Mouse (Mus musculus): ENCODE results near the gene Zbtb46. TPM values are rescaled to one million over a fixed set of nuclear protein-coding genes. Genes with fewer than 3 reads are reported as not detected.

Zbtb46 gene
- polyA plus RNA-seq, 1 experiment from 2014 or later, result 9.5 TPM

Other genes starting within 250 kb of the Zbtb46 start
- gene Srms, start 246.2 kb downstream of the Zbtb46 start, polyA plus RNA-seq (2015; fragmentation: Nextera tagmentation; extraction: Ambion mirVana), result 0.06 TPM in 1 of 2 replicates, not detected in the other
- not detected in 2 replicates for gene Fndc11, start 239.4 kb downstream of the Zbtb46 start, polyA plus RNA-seq (2015; fragmentation: Nextera tagmentation; extraction: Ambion mirVana)
- 0.29 and 0.37 TPM in 2 replicates for gene Helz2, start 217.4 kb downstream of the Zbtb46 start, polyA plus RNA-seq (2015; fragmentation: Nextera tagmentation; extraction: Ambion mirVana)
- 20.2 and 20.3 TPM in 2 replicates for gene Gmeb2, start 171.4 kb downstream of the Zbtb46 start, polyA plus RNA-seq (2015; fragmentation: Nextera tagmentation; extraction: Ambion mirVana)
- 960 and 986 TPM in 2 replicates for gene Stmn3, start 144.9 kb downstream of the Zbtb46 start, polyA plus RNA-seq (2015; fragmentation: Nextera tagmentation; extraction: Ambion mirVana)
- 37.5 and 44.1 TPM in 2 replicates for gene Rtel1, start 139.7 kb downstream of the Zbtb46 start, polyA plus RNA-seq (2015; fragmentation: Nextera tagmentation; extraction: Ambion mirVana)
- 82.1 TPM in 2 replicates for gene Zgpat, start 94.5 kb downstream of the Zbtb46 start, polyA plus RNA-seq (2015; fragmentation: Nextera tagmentation; extraction: Ambion mirVana)
- 98.3 and 98.4 TPM in 2 replicates for gene Arfrp1, start 94.0 kb downstream of the Zbtb46 start, polyA plus RNA-seq (2015; fragmentation: Nextera tagmentation; extraction: Ambion mirVana)
- 45.7 and 45.9 TPM in 2 replicates for gene Lime1, start 79.3 kb downstream of the Zbtb46 start, polyA plus RNA-seq (2015; fragmentation: Nextera tagmentation; extraction: Ambion mirVana)
- gene Abhd16b, start 33.8 kb upstream of the Zbtb46 start, polyA plus RNA-seq (2015; fragmentation: Nextera tagmentation; extraction: Ambion mirVana), result not detected in 2 replicates
- gene Tpd52l2, start 37.7 kb upstream of the Zbtb46 start, polyA plus RNA-seq (2015; fragmentation: Nextera tagmentation; extraction: Ambion mirVana), result 133 and 141 TPM in 2 replicates
- 199 and 209 TPM in 2 replicates for gene Dnajc5, start 61.1 kb upstream of the Zbtb46 start, polyA plus RNA-seq (2015; fragmentation: Nextera tagmentation; extraction: Ambion mirVana)
- 61.0 and 63.8 TPM in 2 replicates for gene Uckl1, start 125.5 kb upstream of the Zbtb46 start, polyA plus RNA-seq (2015; fragmentation: Nextera tagmentation; extraction: Ambion mirVana)
- gene Prpf6, start 132.4 kb upstream of the Zbtb46 start, polyA plus RNA-seq (2015; fragmentation: Nextera tagmentation; extraction: Ambion mirVana), result 72.1 and 75.4 TPM in 2 replicates
- gene Zfp512b, start 133.4 kb upstream of the Zbtb46 start, polyA plus RNA-seq (2015; fragmentation: Nextera tagmentation; extraction: Ambion mirVana), result 76.5 and 83.7 TPM in 2 replicates
- 110 and 112 TPM in 2 replicates for gene Samd10, start 139.8 kb upstream of the Zbtb46 start, polyA plus RNA-seq (2015; fragmentation: Nextera tagmentation; extraction: Ambion mirVana)
- 0.26 TPM in 1 of 2 replicates, not detected in the other for gene Gm29797, start 197.6 kb upstream of the Zbtb46 start, polyA plus RNA-seq (2015; fragmentation: Nextera tagmentation; extraction: Ambion mirVana)
- gene Sox18, start 212.2 kb upstream of the Zbtb46 start, polyA plus RNA-seq (2015; fragmentation: Nextera tagmentation; extraction: Ambion mirVana), result 12.9 and 14.7 TPM in 2 replicates
- gene Tcea2, start 220.9 kb upstream of the Zbtb46 start, polyA plus RNA-seq (2015; fragmentation: Nextera tagmentation; extraction: Ambion mirVana), result 44.8 and 51.4 TPM in 2 replicates
- 49.1 and 49.7 TPM in 2 replicates for gene Rgs19, start 234.6 kb upstream of the Zbtb46 start, polyA plus RNA-seq (2015; fragmentation: Nextera tagmentation; extraction: Ambion mirVana)
- gene Lkaaear1, start 239.0 kb upstream of the Zbtb46 start, polyA plus RNA-seq (2015; fragmentation: Nextera tagmentation; extraction: Ambion mirVana), result not detected in 2 replicates